Mouse (Mus musculus) kidney, adult 2 months (tissue): ENCODE measurements at regions not wholly inside any gene's neighbourhood (a gene's known extent, or its start where the extent isn't known, plus 50 kb on each side); places are given as distances from the start of the nearest gene placed in this dataset.

Source experiments
- CTCF ChIP-seq: fragments of 200-500 bp; conservative IDR thresholded peaks from 2 replicates; pipeline ENCODE4 v1.5.1; 2011; ENCODE audit warnings: low read depth, mild to moderate bottlenecking, control low read depth, low read length, moderate library complexity, mixed read lengths; ENCODE audit not compliant: insufficient read depth, insufficient read length
- POLR2A ChIP-seq: fragments of 200-500 bp; IDR thresholded peaks from one replicate; pipeline ENCODE4 v1.6.1; 2011; ENCODE audit warnings: low read depth, low read length, control low read depth

- TF ChIP-seq POLR2A (no peak), CTCF (no peak)
Observed at GRCm38 (mm10) chr10:95116579-95117011, 172.0 kb upstream of the Plxnc1 start.
